Mouse (Mus musculus) CD4-positive, CD25-positive, alpha-beta regulatory T cell, adult 9 weeks (primary cell): ENCODE data around the gene Dgke. TPM values are rescaled to one million over a fixed set of nuclear protein-coding genes. Genes with fewer than 3 reads are reported as not detected.

Experiments
- polyA plus RNA-seq: library from polyadenylated mRNA; unstranded; fragments of 100-300 nt; shearing (Covaris generic); gene quantifications from one replicate; pipeline ENCODE4 v1.2.1, GENCODE M21; 2017

Dgke gene
- 6.2 TPM for polyA plus RNA-seq

DNA sequence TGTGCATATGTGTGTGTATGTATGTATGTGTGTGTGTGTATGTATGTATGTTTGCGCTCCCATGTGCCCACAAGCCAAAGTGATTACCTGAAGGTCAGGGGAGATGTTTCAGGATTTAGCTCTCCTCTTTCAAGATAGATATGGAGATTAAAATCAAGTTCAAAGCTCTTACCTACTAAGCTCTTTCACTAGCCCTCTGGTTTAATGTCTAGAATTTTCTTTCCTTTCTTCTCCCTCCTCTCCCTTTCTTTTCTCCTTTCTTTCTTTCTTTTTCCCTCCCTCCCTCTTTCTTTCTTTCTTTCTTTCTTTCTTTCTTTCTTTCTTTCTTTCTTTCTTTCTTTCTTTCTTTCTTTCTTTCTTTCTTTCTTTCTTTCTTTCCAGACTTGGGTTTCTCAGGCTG is at the start of gene Dgke:
Gene Dgke, minus strand, starts transcription at position 101 of the 400 bp plus-strand sequence.

DNA sequence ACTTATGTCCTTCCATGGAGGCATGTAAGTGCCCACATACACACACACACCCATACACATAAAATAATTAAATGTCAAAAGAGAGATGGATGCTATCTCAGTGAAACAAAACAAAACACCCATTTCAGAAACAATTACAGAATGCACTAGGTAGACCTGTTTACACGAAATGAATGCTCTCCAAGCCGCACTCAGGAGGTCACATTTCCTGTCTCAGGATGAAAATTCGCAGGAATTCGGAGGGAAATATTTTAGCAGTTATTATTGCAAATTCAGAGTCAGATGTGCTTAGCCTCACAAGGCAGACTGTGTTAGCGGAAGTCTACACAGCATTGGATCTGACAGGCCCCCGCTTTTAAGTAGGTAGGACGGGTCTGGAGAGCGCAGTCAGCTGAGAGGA is 6.9 kb upstream of the Dgke start, which contains the start of gene Gm525:
Gene Gm525, plus strand, starts transcription at position 301 of the 400 bp plus-strand sequence.

GRCm38 (mm10) chr11:88998974-88999722 is 67.5 kb downstream of the Dgke start, which contains the start of gene Trim25:
Trim25 (plus strand) TSS chr11:88999376.

Other genes with a start within 250 kb of the Dgke start
- 2.4 TPM for gene Akap1, start 202.3 kb downstream of the Dgke start, polyA plus RNA-seq
- 16.7 TPM for gene Scpep1, start 111.4 kb downstream of the Dgke start, polyA plus RNA-seq
- gene Elobl, start 99.9 kb downstream of the Dgke start, polyA plus RNA-seq, result not detected
- 16.5 TPM for gene Coil, start 96.6 kb downstream of the Dgke start, polyA plus RNA-seq
- 54.8 TPM for gene Trim25, start 67.5 kb downstream of the Dgke start, polyA plus RNA-seq
- gene Gm525, start 7.0 kb upstream of the Dgke start, polyA plus RNA-seq, result not detected
- not detected for gene Nog, start 235.5 kb upstream of the Dgke start, polyA plus RNA-seq